Mouse (Mus musculus) heart, adult 2 months (tissue): ENCODE data around the gene Ndufv1. TPM values are rescaled to one million over a fixed set of nuclear protein-coding genes. Genes with fewer than 3 reads are reported as not detected.

ENCODE experiments used
- DNase-seq, 2 experiments: peaks; one replicate each; pipeline ENCODE4 v3.0.0; 2021
- H3K27ac ChIP-seq: fragments of 200-600 bp; 2 replicates; pipeline ENCODE4 v1.8.1; 2022
- H3K27me3 ChIP-seq: fragments of 200-500 bp; 2 replicates; pipeline ENCODE4 v1.6.1; 2012; ENCODE audit warnings: mild to moderate bottlenecking, low read length, inconsistent platforms, mixed read lengths; ENCODE audit not compliant: control insufficient read depth, insufficient read depth
- H3K36me3 ChIP-seq: fragments of 200-500 bp; 2 replicates; pipeline ENCODE4 v1.6.1; 2012; ENCODE audit warnings: low read length, inconsistent platforms; ENCODE audit not compliant: control insufficient read depth, insufficient read depth
- H3K4me1 ChIP-seq: fragments of 200-500 bp; 2 replicates; pipeline ENCODE4 v1.6.1; 2011; ENCODE audit warnings: low read length; ENCODE audit not compliant: control insufficient read depth, insufficient read depth
- H3K4me3 ChIP-seq: fragments of 200-600 bp; 2 replicates; pipeline ENCODE4 v1.8.1; 2022
- H3K79me2 ChIP-seq: fragments of 200-500 bp; replicated peaks from 2 replicates; pipeline ENCODE4 v1.6.1; 2012; ENCODE audit warnings: mild to moderate bottlenecking, inconsistent platforms, low read length, moderate library complexity, mixed read lengths; ENCODE audit not compliant: control insufficient read depth, insufficient read depth
- H3K9ac ChIP-seq: fragments of 200-500 bp; 2 replicates; pipeline ENCODE4 v1.6.1; 2012; ENCODE audit warnings: low read depth, mild to moderate bottlenecking, control low read depth, inconsistent platforms, low read length, mixed read lengths
- CTCF ChIP-seq: fragments of 200-600 bp; IDR thresholded peaks from 2 replicates; pipeline ENCODE4 v1.8.1; 2022; ENCODE audit warnings: antibody characterized with exemption, mild to moderate bottlenecking, moderate library complexity
- EP300 ChIP-seq: fragments of 200-500 bp; IDR thresholded peaks from 2 replicates; pipeline ENCODE4 v1.6.1; 2011; ENCODE audit warnings: low read depth, low read length, control low read depth; ENCODE audit not compliant: insufficient read depth
- POLR2A ChIP-seq: fragments of 200-500 bp; IDR thresholded peaks from 2 replicates; pipeline ENCODE4 v1.6.1; 2011; ENCODE audit warnings: mild to moderate bottlenecking, low read depth, low read length, control low read depth; ENCODE audit not compliant: insufficient read depth
- WGBS: fragments of 180-500 bp; shearing (Covaris S2); methylation state at CpG from one replicate; pipeline ENCODE4 v1.1.7; 2018; 5-methylcytosine and 5-hydroxymethylcytosine counted together
- intact Hi-C: fragments of 180-260 bp; cut with DNase I; formaldehyde crosslinking; loops from one replicate; pipeline ENCODE4 v1.15.1; 2025
- polyA plus RNA-seq: library from polyadenylated mRNA; depleted of rRNA; stranded (reverse); fragments of >200 nt; gene quantifications from 2 replicates; pipeline ENCODE4 v1.2.3, GENCODE M21; 2012
- total RNA-seq, 2 experiments: library from RNA; stranded (reverse); gene quantifications; 2 replicates each; pipeline ENCODE4 v1.2.3; 2021

Gene Ndufv1
- total and polyA plus RNA-seq, 3 experiments = 1,031 to 1,231 (median 1,078) TPM

DNA sequence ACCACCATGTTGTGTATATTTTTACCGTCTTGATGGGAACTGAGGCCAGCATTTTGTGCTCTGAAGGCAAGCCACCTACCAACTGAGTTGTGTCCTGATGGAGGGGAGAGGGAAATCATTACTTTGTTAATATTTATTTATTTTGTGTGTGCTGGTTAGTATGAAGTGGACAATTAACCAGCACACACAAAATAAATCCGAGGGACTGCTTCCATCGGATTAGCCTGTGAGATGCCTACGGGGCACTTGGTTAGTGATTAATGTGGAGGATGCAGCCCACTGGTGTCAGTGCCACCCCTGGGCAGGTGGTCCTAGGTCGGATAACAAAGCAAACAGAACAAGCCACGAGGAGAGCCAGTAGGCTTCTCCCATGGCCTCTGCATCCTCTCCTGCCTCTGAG is 17.7 kb downstream of the Ndufv1 start:
- no peak overlapping the region for H3K4me3 ChIP-seq
- TF ChIP-seq CTCF (no peak), POLR2A (no peak), EP300 (no peak)
- no peak overlapping the region for H3K27ac ChIP-seq
- no peak overlapping the region for H3K9ac ChIP-seq
- H3K27me3 ChIP-seq = no peaks in the 10 kb centered on the region
- WGBS = 73% methylated on average over 6 of the region's 6 CpGs
- no peak for DNase-seq
- intact Hi-C loops = no loop called here
- H3K4me1 ChIP-seq = peaks cover 2% of the 10 kb centered on the region; the same call in 1 of the 2 replicates
- no peaks in the 10 kb centered on the region for H3K36me3 ChIP-seq
- no peaks in the 10 kb centered on the region for H3K79me2 ChIP-seq

DNA sequence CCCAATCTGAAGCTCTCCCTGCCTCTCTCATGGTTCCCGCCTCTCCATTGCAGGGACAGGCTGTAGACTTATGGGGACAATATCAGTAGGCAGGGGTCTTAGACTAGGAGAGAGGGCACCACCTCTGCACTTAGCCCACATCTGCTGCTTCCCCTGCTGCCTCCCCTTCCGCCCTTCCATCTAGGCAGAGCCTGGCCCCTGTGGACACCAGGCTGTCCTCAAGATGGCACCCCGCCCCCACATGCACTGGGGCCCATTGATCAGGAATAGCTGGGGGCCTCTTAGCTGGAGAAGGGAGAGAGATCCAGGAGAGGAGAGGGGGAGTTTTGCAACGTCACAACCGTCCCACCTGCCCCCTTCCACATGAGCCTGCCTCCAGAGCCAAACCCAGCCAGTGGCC is 20.2 kb downstream of the Ndufv1 start, which contains the start of gene Tbx10:
Gene Tbx10 (plus strand): TSS at position 337 of the 400 bp plus-strand sequence.
- Histone ChIP-seq H3K27ac (no peak within 1 kb of the TSS), H3K79me2 (no peaks in the 10 kb centered on the region), H3K36me3 (no peaks in the 10 kb centered on the region), H3K4me1 (no peaks in the 10 kb centered on the region), H3K27me3 (no peaks in the 10 kb centered on the region), H3K4me3 (no peak within 1 kb of the TSS), H3K9ac (no peak within 1 kb of the TSS)
- no peak for DNase-seq
- intact Hi-C loops = no loop called here
- no peak for TF ChIP-seq POLR2A
- TF ChIP-seq CTCF = no peak
- no peak for TF ChIP-seq EP300
- 62% methylated on average over 5 of the region's 5 CpGs for WGBS

DNA sequence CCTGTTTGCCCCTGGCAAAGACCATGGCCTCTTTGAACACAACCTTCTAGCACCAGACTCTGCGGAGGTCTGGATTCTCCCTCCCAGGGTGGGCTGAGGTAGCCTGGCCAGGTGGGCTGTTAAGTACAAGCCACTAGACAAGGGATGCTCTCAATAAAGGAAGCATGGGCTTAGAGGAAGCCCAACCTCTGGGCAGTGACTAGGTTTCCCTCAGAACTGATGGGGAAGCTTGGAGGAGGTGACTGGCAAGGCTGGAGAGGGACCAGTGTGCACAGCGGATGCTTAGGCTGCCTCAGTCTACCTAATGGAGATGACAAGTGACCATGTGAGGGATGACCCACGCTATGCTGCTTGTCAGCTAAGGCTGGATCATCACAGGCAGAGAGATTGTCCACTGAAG is 20.6 kb downstream of the Ndufv1 start:
- peaks cover 4% of the 10 kb centered on the region for H3K4me1 ChIP-seq
- H3K4me3 ChIP-seq = no peak overlapping the region
- H3K9ac ChIP-seq = no peak overlapping the region
- TF ChIP-seq CTCF (no peak), EP300 (no peak), POLR2A (no peak)
- 93% methylated on average over 3 of the region's 3 CpGs for WGBS
- DNase-seq = no peak
- H3K79me2 ChIP-seq = no peaks in the 10 kb centered on the region
- H3K27ac ChIP-seq = no peak overlapping the region
- intact Hi-C loops = no loop called here
- no peaks in the 10 kb centered on the region for H3K27me3 ChIP-seq
- H3K36me3 ChIP-seq = no peaks in the 10 kb centered on the region

DNA sequence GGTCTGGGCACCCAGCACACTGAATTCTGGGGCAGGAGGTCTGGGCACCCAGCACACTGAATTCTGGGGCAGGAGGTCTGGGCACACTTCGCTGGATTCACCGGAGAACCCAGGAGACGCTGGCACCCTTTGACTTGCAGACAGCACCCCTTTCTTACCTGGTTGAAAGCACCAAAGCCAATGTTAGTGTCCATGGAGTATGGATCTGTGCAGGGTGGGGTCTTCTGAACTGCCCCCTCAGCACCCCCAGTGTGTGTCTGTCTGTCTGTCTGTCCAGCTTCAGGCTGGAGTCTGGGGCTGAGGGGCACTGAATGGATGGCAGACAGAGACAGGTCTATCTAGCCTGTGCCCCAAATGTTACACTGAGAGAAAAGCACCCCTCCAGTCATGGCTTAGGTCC is 21.0 kb downstream of the Ndufv1 start:
- no peak for DNase-seq
- no peaks in the 10 kb centered on the region for H3K79me2 ChIP-seq
- no peak overlapping the region for H3K27ac ChIP-seq
- 95% methylated on average over 3 of the region's 3 CpGs for WGBS
- no peak overlapping the region for H3K4me3 ChIP-seq
- H3K9ac ChIP-seq = no peak overlapping the region
- no peaks in the 10 kb centered on the region for H3K27me3 ChIP-seq
- H3K36me3 ChIP-seq = peaks cover 2% of the 10 kb centered on the region; the same call in 1 of the 2 replicates
- no peak for TF ChIP-seq POLR2A
- no peak for TF ChIP-seq EP300
- peaks cover 8% of the 10 kb centered on the region for H3K4me1 ChIP-seq
- intact Hi-C loops = no loop called here

DNA sequence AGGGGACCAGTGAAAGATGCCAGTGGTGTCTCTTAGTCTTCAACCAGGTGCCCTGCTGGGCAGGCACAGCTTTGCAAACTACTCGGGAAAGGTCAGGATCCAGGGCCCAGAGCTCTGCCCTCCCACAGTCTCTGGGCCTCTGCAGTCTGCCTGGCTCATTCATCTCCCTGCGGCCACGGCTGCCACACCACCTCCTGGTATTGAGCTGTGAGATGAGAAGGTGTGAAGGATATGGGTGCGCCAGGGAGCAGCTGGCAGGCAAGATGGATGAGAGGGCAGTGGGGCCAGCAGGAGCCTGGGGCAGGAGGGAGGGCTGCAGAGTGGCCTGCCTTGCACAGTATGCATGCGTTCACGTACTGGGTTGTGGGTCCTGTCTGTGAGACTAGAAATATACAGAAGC is 21.8 kb downstream of the Ndufv1 start:
- no peak overlapping the region for H3K27ac ChIP-seq
- H3K4me3 ChIP-seq = no peak overlapping the region
- H3K4me1 ChIP-seq = peaks cover 14% of the 10 kb centered on the region
- intact Hi-C loops = no loop called here
- no peaks in the 10 kb centered on the region for H3K79me2 ChIP-seq
- 73% methylated on average over 6 of the region's 6 CpGs for WGBS
- H3K27me3 ChIP-seq = no peaks in the 10 kb centered on the region
- H3K9ac ChIP-seq = no peak overlapping the region
- no peak for DNase-seq
- no peak for TF ChIP-seq POLR2A
- TF ChIP-seq CTCF = no peak
- no peak for TF ChIP-seq EP300
- peaks cover 3% of the 10 kb centered on the region; the same call in 1 of the 2 replicates for H3K36me3 ChIP-seq

DNA sequence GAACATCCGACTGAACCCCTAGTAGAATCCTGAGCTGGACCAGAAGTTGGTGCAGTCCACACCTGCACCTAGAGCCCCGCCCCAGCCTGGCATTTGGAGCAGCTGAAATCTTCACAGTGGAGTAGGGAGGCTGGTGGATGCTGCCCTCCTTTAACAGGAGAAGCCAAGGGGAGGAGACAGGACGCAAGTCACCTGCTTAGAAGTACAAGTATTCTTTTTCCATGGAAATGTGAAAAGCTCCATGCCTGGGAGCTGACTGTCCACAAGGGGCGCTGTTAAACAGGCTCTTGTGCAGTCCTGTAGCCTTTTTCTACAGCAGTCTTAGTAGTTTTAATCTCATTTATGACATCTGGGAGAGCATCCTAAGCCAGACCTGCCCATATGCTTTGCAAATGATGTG is 23.9 kb downstream of the Ndufv1 start:
- Histone ChIP-seq H3K4me1 (peaks cover 26% of the 10 kb centered on the region), H3K27me3 (no peaks in the 10 kb centered on the region), H3K36me3 (peaks cover 3% of the 10 kb centered on the region; the same call in 1 of the 2 replicates), H3K4me3 (no peak overlapping the region), H3K79me2 (no peaks in the 10 kb centered on the region), H3K27ac (no peak overlapping the region), H3K9ac (no peak overlapping the region)
- DNase-seq = no peak
- intact Hi-C loops = loop anchor here (10.0 kb wide), 1 partner anchor 384 kb away; no protein-coding TSS in a partner anchor
- WGBS = 88% methylated on average over 4 of the region's 4 CpGs
- TF ChIP-seq EP300 = no peak
- peak; percentile 43 for TF ChIP-seq CTCF
- TF ChIP-seq POLR2A = no peak
